Mouse (Mus musculus): ENCODE results near the gene Kif1b. TPM values are rescaled to one million over a fixed set of nuclear protein-coding genes. Genes with fewer than 3 reads are reported as not detected.

Gene Kif1b
- polyA plus RNA-seq, 1 experiment from 2014 or later, result 49.2 TPM

- Histone ChIP-seq H3K4me2 (replicated peaks) (no peak overlapping the region), H3K4me1 (no peaks in the 10 kb centered on the region), H3K36me3 (peaks cover 97% of the 10 kb centered on the region), H3K27me3 (no peaks in the 10 kb centered on the region), H3K4me3 (no peak overlapping the region), H3K27ac (no peak overlapping the region), H3K9me3 (no peaks in the 10 kb centered on the region), H3K9ac (no peak overlapping the region)
- WGBS, result 89% methylated on average over 7 of the region's 7 CpGs
- ATAC-seq (ENCODE audit: low FRiP score, low read depth), result no peak
Measured at GRCm38 (mm10) chr4:149332726-149333125, 25.2 kb upstream of the Kif1b start.

- WGBS, result 96% methylated on average over 5 of the region's 5 CpGs
- H3K4me2 ChIP-seq (replicated peaks), result no peak overlapping the region
- H3K4me3 ChIP-seq, result no peak overlapping the region
Measured at GRCm38 (mm10) chr4:149330495-149330894, 23.0 kb upstream of the Kif1b start.

GRCm38 (mm10) chr4:149328735-149329134, 21.2 kb upstream of the Kif1b start:
- Histone ChIP-seq H3K4me2 (replicated peaks) (no peak overlapping the region), H3K27ac (no peak overlapping the region), H3K4me1 (no peaks in the 10 kb centered on the region), H3K9ac (no peak overlapping the region), H3K27me3 (no peaks in the 10 kb centered on the region), H3K36me3 (peaks cover 69% of the 10 kb centered on the region), H3K9me3 (no peaks in the 10 kb centered on the region), H3K4me3 (no peak overlapping the region)
- WGBS, result 86% methylated on average over 4 of the region's 4 CpGs
- no peak for ATAC-seq (ENCODE audit: low FRiP score, low read depth)

More at GRCm38 (mm10) chr4:149330495-149330894, 23.0 kb upstream of the Kif1b start:
- no peaks in the 10 kb centered on the region for H3K27me3 ChIP-seq
- no peak for ATAC-seq (ENCODE audit: low FRiP score, low read depth)
- H3K4me1 ChIP-seq, result no peaks in the 10 kb centered on the region
- H3K36me3 ChIP-seq, result peaks cover 87% of the 10 kb centered on the region
- no peaks in the 10 kb centered on the region for H3K9me3 ChIP-seq
- no peak overlapping the region for H3K9ac ChIP-seq
- H3K27ac ChIP-seq, result no peak overlapping the region

GRCm38 (mm10) chr4:149327281-149327680, 19.8 kb upstream of the Kif1b start:
- Histone ChIP-seq H3K9me3 (no peaks in the 10 kb centered on the region), H3K4me2 (replicated peaks) (no peak overlapping the region), H3K27ac (no peak overlapping the region), H3K36me3 (peaks cover 54% of the 10 kb centered on the region), H3K4me1 (0 out of 2 replicates have a peak, but pooled peaks cover 8% of the 10 kb centered on the region), H3K27me3 (no peaks in the 10 kb centered on the region), H3K9ac (no peak overlapping the region), H3K4me3 (no peak overlapping the region)
- ATAC-seq (ENCODE audit: low FRiP score, low read depth), result no peak
- WGBS, result 93% methylated on average over 7 of the region's 7 CpGs

GRCm38 (mm10) chr4:149325411-149326162, 18.1 kb upstream of the Kif1b start:
- Histone ChIP-seq H3K4me1 (0 out of 2 replicates have a peak, but pooled peaks cover 8% of the 10 kb centered on the region), H3K27ac (no peak overlapping the region), H3K4me2 (replicated peaks) (no peak overlapping the region), H3K4me3 (no peak overlapping the region), H3K9me3 (no peaks in the 10 kb centered on the region), H3K9ac (no peak overlapping the region), H3K27me3 (no peaks in the 10 kb centered on the region), H3K36me3 (peaks cover 37% of the 10 kb centered on the region)
- 90% methylated on average over 10 of the region's 10 CpGs for WGBS
- no peak for ATAC-seq (ENCODE audit: low FRiP score, low read depth)

GRCm38 (mm10) chr4:149323730-149324129, 16.2 kb upstream of the Kif1b start:
- Histone ChIP-seq H3K27ac (no peak overlapping the region), H3K4me3 (no peak overlapping the region), H3K4me1 (0 out of 2 replicates have a peak, but pooled peaks cover 8% of the 10 kb centered on the region), H3K9me3 (no peaks in the 10 kb centered on the region), H3K36me3 (peaks cover 20% of the 10 kb centered on the region), H3K4me2 (replicated peaks) (no peak overlapping the region), H3K27me3 (no peaks in the 10 kb centered on the region), H3K9ac (no peak overlapping the region)
- no peak for ATAC-seq (ENCODE audit: low FRiP score, low read depth)
- 75% methylated on average over 16 of the region's 16 CpGs for WGBS

GRCm38 (mm10) chr4:149322718-149323117, 15.2 kb upstream of the Kif1b start:
- 53% methylated on average over 6 of the region's 6 CpGs for WGBS
- no peak overlapping the region for H3K4me3 ChIP-seq
- H3K4me1 ChIP-seq, result 0 out of 2 replicates have a peak, but pooled peaks cover 10% of the 10 kb centered on the region
- no peak for ATAC-seq (ENCODE audit: low FRiP score, low read depth)
- no peaks in the 10 kb centered on the region for H3K9me3 ChIP-seq
- H3K27me3 ChIP-seq, result no peaks in the 10 kb centered on the region
- no peak overlapping the region for H3K27ac ChIP-seq
- H3K4me2 ChIP-seq (replicated peaks), result no peak overlapping the region
- peaks cover 12% of the 10 kb centered on the region for H3K36me3 ChIP-seq
- no peak overlapping the region for H3K9ac ChIP-seq

- ATAC-seq (ENCODE audit: low FRiP score, low read depth), result no peak
- no peak overlapping the region for H3K4me2 ChIP-seq (replicated peaks)
- no peaks in the 10 kb centered on the region for H3K27me3 ChIP-seq
- no peak overlapping the region for H3K27ac ChIP-seq
- WGBS, result 84% methylated on average over 4 of the region's 4 CpGs
- H3K4me1 ChIP-seq, result 0 out of 2 replicates have a peak, but pooled peaks cover 11% of the 10 kb centered on the region
- H3K9ac ChIP-seq, result no peak overlapping the region
- no peaks in the 10 kb centered on the region for H3K9me3 ChIP-seq
- no peak overlapping the region for H3K4me3 ChIP-seq
- peaks cover 7% of the 10 kb centered on the region for H3K36me3 ChIP-seq
Measured at GRCm38 (mm10) chr4:149322286-149322685, 14.8 kb upstream of the Kif1b start.

GRCm38 (mm10) chr4:149319088-149319487, 11.6 kb upstream of the Kif1b start:
- Histone ChIP-seq H3K9me3 (no peaks in the 10 kb centered on the region), H3K4me2 (replicated peaks) (no peak overlapping the region), H3K4me1 (peaks cover 13% of the 10 kb centered on the region; the same call in 1 of the 2 replicates), H3K27ac (no peak overlapping the region), H3K27me3 (no peaks in the 10 kb centered on the region), H3K4me3 (no peak overlapping the region), H3K36me3 (no peaks in the 10 kb centered on the region), H3K9ac (no peak overlapping the region)
- no peak for ATAC-seq (ENCODE audit: low FRiP score, low read depth)
- WGBS, result 83% methylated on average over 9 of the region's 9 CpGs

- WGBS, result 32% methylated on average over 5 of the region's 5 CpGs
- Histone ChIP-seq H3K9ac (no peak overlapping the region), H3K4me2 (replicated peaks) (no peak overlapping the region), H3K4me1 (peaks cover 12% of the 10 kb centered on the region), H3K27me3 (no peaks in the 10 kb centered on the region), H3K36me3 (no peaks in the 10 kb centered on the region), H3K4me3 (no peak overlapping the region), H3K27ac (no peak overlapping the region), H3K9me3 (no peaks in the 10 kb centered on the region)
- no peak for ATAC-seq (ENCODE audit: low FRiP score, low read depth)
Measured at GRCm38 (mm10) chr4:149317387-149317786, 9.9 kb upstream of the Kif1b start.

- no peak for ATAC-seq (ENCODE audit: low FRiP score, low read depth)
- Histone ChIP-seq H3K4me3 (no peak overlapping the region), H3K27me3 (no peaks in the 10 kb centered on the region), H3K36me3 (no peaks in the 10 kb centered on the region), H3K4me1 (peaks cover 12% of the 10 kb centered on the region), H3K4me2 (replicated peaks) (no peak overlapping the region), H3K27ac (no peak overlapping the region), H3K9me3 (no peaks in the 10 kb centered on the region), H3K9ac (no peak overlapping the region)
- WGBS, result 85% methylated on average over 11 of the region's 11 CpGs
Measured at GRCm38 (mm10) chr4:149314275-149314837, 6.9 kb upstream of the Kif1b start.

- no peak overlapping the region for H3K4me2 ChIP-seq (replicated peaks)
- peak; percentile 57; the same call in 1 of the 2 replicates for ATAC-seq (ENCODE audit: low FRiP score, low read depth)
- no peak overlapping the region for H3K4me3 ChIP-seq
- H3K4me1 ChIP-seq, result peaks cover 12% of the 10 kb centered on the region
- H3K27ac ChIP-seq, result peak overlapping the region; percentile 55; the same call in 1 of the 2 replicates
- H3K9ac ChIP-seq, result no peak overlapping the region
- H3K36me3 ChIP-seq, result no peaks in the 10 kb centered on the region
- 54% methylated on average over 12 of the region's 12 CpGs for WGBS
- no peaks in the 10 kb centered on the region for H3K9me3 ChIP-seq
- no peaks in the 10 kb centered on the region for H3K27me3 ChIP-seq
Measured at GRCm38 (mm10) chr4:149313558-149314253, 6.2 kb upstream of the Kif1b start.

Data from limb, embryonic 13.5 days (tissue).